Mouse (Mus musculus) thymus, adult 2 months (tissue): Measurements from ENCODE around the gene Ppp2r2c. TPM values are rescaled to one million over a fixed set of nuclear protein-coding genes. Genes with fewer than 3 reads are reported as not detected.

Experiments
- DNase-seq: peaks from one replicate; pipeline ENCODE4 v3.0.0; 2021
- H3K27ac ChIP-seq: fragments of 200-500 bp; 2 replicates; pipeline ENCODE4 v1.5.1; 2012; ENCODE audit warnings: low read length, control low read depth; ENCODE audit not compliant: control insufficient read depth, insufficient read depth
- H3K27me3 ChIP-seq: fragments of 200-500 bp; 2 replicates; pipeline ENCODE4 v1.6.1; 2012; ENCODE audit warnings: mild to moderate bottlenecking, low read length, moderate library complexity, mixed read lengths; ENCODE audit not compliant: control insufficient read depth, insufficient read depth
- H3K36me3 ChIP-seq: fragments of 200-500 bp; 2 replicates; pipeline ENCODE4 v1.6.1; 2012; ENCODE audit warnings: mild to moderate bottlenecking, low read length, moderate library complexity; ENCODE audit not compliant: control insufficient read depth, insufficient read depth
- H3K4me1 ChIP-seq: fragments of 200-500 bp; replicated peaks from 2 replicates; pipeline ENCODE4 v1.6.1; 2012; ENCODE audit warnings: low read length; ENCODE audit not compliant: control insufficient read depth, insufficient read depth
- H3K4me3 ChIP-seq: fragments of 200-500 bp; 2 replicates; pipeline ENCODE4 v1.5.1; 2012; ENCODE audit warnings: mild to moderate bottlenecking, low read length, control low read depth, moderate library complexity; ENCODE audit not compliant: control insufficient read depth, insufficient read depth
- CTCF ChIP-seq: fragments of 200-500 bp; IDR thresholded peaks from 2 replicates; pipeline ENCODE4 v1.5.1; 2012; ENCODE audit warnings: mild to moderate bottlenecking, control low read depth, low read length, moderate library complexity, borderline replicate concordance; ENCODE audit not compliant: control insufficient read depth, poor library complexity, insufficient read depth; ENCODE audit errors: extremely low read depth
- POLR2A ChIP-seq: fragments of 200-500 bp; IDR thresholded peaks from 2 replicates; pipeline ENCODE4 v1.6.1; 2012; ENCODE audit warnings: mild to moderate bottlenecking, low read length, control low read depth, moderate library complexity; ENCODE audit not compliant: control insufficient read depth, poor library complexity, insufficient read depth; ENCODE audit errors: extremely low read depth
- WGBS: fragments of 180-500 bp; shearing (Covaris S2); methylation state at CpG from one replicate; pipeline ENCODE4 v1.1.7; 2018; 5-methylcytosine and 5-hydroxymethylcytosine counted together
- polyA plus RNA-seq: library from polyadenylated mRNA; depleted of rRNA; stranded (reverse); fragments of >200 nt; gene quantifications from 2 replicates; pipeline ENCODE4 v1.2.3, GENCODE M21; 2012

Ppp2r2c gene
- polyA plus RNA-seq, 1 experiment, result 0.16 TPM

GRCm38 (mm10) chr5:36900189-36900619 is 31.9 kb downstream of the Ppp2r2c start:
- DNase-seq, result no peak
- Histone ChIP-seq H3K27ac (no peak overlapping the region), H3K27me3 (no peaks in the 10 kb centered on the region), H3K4me1 (no peaks in the 10 kb centered on the region), H3K36me3 (no peaks in the 10 kb centered on the region), H3K4me3 (no peak overlapping the region)
- 80% methylated on average over 6 of the region's 6 CpGs for WGBS
- no peak for TF ChIP-seq POLR2A
- TF ChIP-seq CTCF, result no peak

- H3K4me3 ChIP-seq, result no peak overlapping the region
- no peaks in the 10 kb centered on the region for H3K4me1 ChIP-seq
- 83% methylated on average over 2 of the region's 2 CpGs for WGBS
- H3K36me3 ChIP-seq, result no peaks in the 10 kb centered on the region
- no peaks in the 10 kb centered on the region for H3K27me3 ChIP-seq
- H3K27ac ChIP-seq, result no peak overlapping the region
- TF ChIP-seq CTCF, result no peak
- TF ChIP-seq POLR2A, result no peak
- no peak for DNase-seq
These were observed 34.5 kb downstream of the Ppp2r2c start for GRCm38 (mm10) chr5:36902807-36903206.

- TF ChIP-seq POLR2A (no peak), CTCF (no peak)
- Histone ChIP-seq H3K27me3 (no peaks in the 10 kb centered on the region), H3K4me3 (no peak overlapping the region), H3K27ac (no peak overlapping the region), H3K36me3 (no peaks in the 10 kb centered on the region), H3K4me1 (no peaks in the 10 kb centered on the region)
- DNase-seq, result no peak
- WGBS, result 98% methylated on average over 2 of the region's 2 CpGs
These were observed 35.8 kb downstream of the Ppp2r2c start for GRCm38 (mm10) chr5:36904131-36904530.

- 84% methylated on average over 9 of the region's 9 CpGs for WGBS
- no peaks in the 10 kb centered on the region for H3K27me3 ChIP-seq
- DNase-seq, result no peak
- TF ChIP-seq POLR2A (no peak), CTCF (no peak)
- H3K36me3 ChIP-seq, result no peaks in the 10 kb centered on the region
- H3K4me1 ChIP-seq, result no peaks in the 10 kb centered on the region
- H3K4me3 ChIP-seq, result no peak overlapping the region
- H3K27ac ChIP-seq, result no peak overlapping the region
These were observed 36.4 kb downstream of the Ppp2r2c start for GRCm38 (mm10) chr5:36904703-36905102.

GRCm38 (mm10) chr5:36905216-36905615 is 36.9 kb downstream of the Ppp2r2c start:
- H3K27ac ChIP-seq, result no peak overlapping the region
- H3K4me1 ChIP-seq, result no peaks in the 10 kb centered on the region
- 87% methylated on average over 8 of the region's 8 CpGs for WGBS
- no peaks in the 10 kb centered on the region for H3K27me3 ChIP-seq
- no peak overlapping the region for H3K4me3 ChIP-seq
- DNase-seq, result no peak
- no peak for TF ChIP-seq POLR2A
- TF ChIP-seq CTCF, result no peak
- H3K36me3 ChIP-seq, result no peaks in the 10 kb centered on the region

GRCm38 (mm10) chr5:36907695-36908094 is 39.4 kb downstream of the Ppp2r2c start:
- 61% methylated on average over 10 of the region's 10 CpGs for WGBS
- no peak for DNase-seq

GRCm38 (mm10) chr5:36909545-36909944 is 41.2 kb downstream of the Ppp2r2c start:
- H3K4me3 ChIP-seq, result no peak overlapping the region
- no peaks in the 10 kb centered on the region for H3K4me1 ChIP-seq
- WGBS, result 88% methylated on average over 21 of the region's 21 CpGs
- TF ChIP-seq POLR2A (no peak), CTCF (no peak)
- H3K36me3 ChIP-seq, result no peaks in the 10 kb centered on the region
- no peak for DNase-seq
- no peak overlapping the region for H3K27ac ChIP-seq
- H3K27me3 ChIP-seq, result no peaks in the 10 kb centered on the region

More at GRCm38 (mm10) chr5:36907695-36908094, 39.4 kb downstream of the Ppp2r2c start:
- H3K27me3 ChIP-seq, result no peaks in the 10 kb centered on the region
- H3K27ac ChIP-seq, result no peak overlapping the region
- no peak overlapping the region for H3K4me3 ChIP-seq
- TF ChIP-seq CTCF, result no peak
- no peak for TF ChIP-seq POLR2A
- no peaks in the 10 kb centered on the region for H3K36me3 ChIP-seq
- no peaks in the 10 kb centered on the region for H3K4me1 ChIP-seq
